Mouse (Mus musculus): ENCODE measurements at regions not wholly inside any gene's neighbourhood (a gene's known extent, or its start where the extent isn't known, plus 50 kb on each side); places are given as distances from the start of the nearest gene placed in this dataset.
A peak's percentile ranks its signal among the peaks of the same experiment; 100 is the strongest.

DNA sequence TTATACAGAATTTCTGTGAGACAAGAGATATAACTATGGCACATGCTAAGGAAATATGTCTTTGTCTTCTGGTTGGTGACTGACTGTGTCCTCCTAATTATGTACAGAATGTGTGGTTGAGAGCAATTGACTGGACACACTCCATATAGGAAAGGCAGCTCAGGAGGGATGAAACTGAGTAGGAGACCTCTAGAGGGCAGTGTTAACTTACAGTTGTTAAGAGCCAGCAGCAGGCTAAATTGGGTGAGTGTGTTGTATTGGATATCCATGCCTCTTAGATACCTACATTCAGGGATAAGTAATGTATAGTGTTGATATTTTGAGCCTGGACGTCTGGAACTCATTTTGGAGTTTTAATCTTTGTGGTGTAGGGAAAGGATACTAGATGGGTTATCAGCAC, 172.5 kb downstream of the Cd109 start:
- TF ChIP-seq CTCF (IDR thresholded peaks at IDR 0.05; ENCODE audit: low read depth) (peak; percentile 90), EP300 (optimal IDR thresholded peaks at IDR 0.05) (no peak)

Data from stomach, postnatal 0 days (tissue).